Mouse (Mus musculus): ENCODE data around the gene Sdk1.

Gene Sdk1

GRCm38 (mm10) chr5:142001973-142002372 lies 760.7 kb downstream of the Sdk1 start:
- DNase-seq (ENCODE audit: low spot score), result no peak

GRCm38 (mm10) chr5:142010189-142010588 lies 768.9 kb downstream of the Sdk1 start:
- no peak for DNase-seq (ENCODE audit: low spot score)

GRCm38 (mm10) chr5:142017001-142017400 lies 775.7 kb downstream of the Sdk1 start:
- no peak for DNase-seq (ENCODE audit: low spot score)

GRCm38 (mm10) chr5:142022877-142023580 lies 781.7 kb downstream of the Sdk1 start:
- DNase-seq (ENCODE audit: low spot score), result no peak

- no peak for DNase-seq (ENCODE audit: low spot score)
These were observed 783.2 kb downstream of the Sdk1 start for GRCm38 (mm10) chr5:142024448-142024847.

- DNase-seq (ENCODE audit: low spot score), result no peak
These were observed 795.2 kb downstream of the Sdk1 start for GRCm38 (mm10) chr5:142036536-142036935.

GRCm38 (mm10) chr5:142039236-142039635 lies 797.9 kb downstream of the Sdk1 start:
- DNase-seq (ENCODE audit: low spot score), result no peak

- no peak for DNase-seq (ENCODE audit: low spot score)
These were observed 798.7 kb downstream of the Sdk1 start for GRCm38 (mm10) chr5:142039891-142040530.

GRCm38 (mm10) chr5:142041226-142041802 lies 800.0 kb downstream of the Sdk1 start:
- no peak for DNase-seq (ENCODE audit: low spot score)

- peak; percentile 25 for DNase-seq (ENCODE audit: low spot score)
These were observed 820.5 kb downstream of the Sdk1 start for GRCm38 (mm10) chr5:142061781-142062180.

GRCm38 (mm10) chr5:142071322-142071721 lies 830.0 kb downstream of the Sdk1 start:
- no peak for DNase-seq (ENCODE audit: low spot score)

- no peak for DNase-seq (ENCODE audit: low spot score)
These were observed 832.6 kb downstream of the Sdk1 start for GRCm38 (mm10) chr5:142073901-142074300.

- DNase-seq (ENCODE audit: low spot score), result peak; percentile 71
These were observed 833.5 kb downstream of the Sdk1 start for GRCm38 (mm10) chr5:142074561-142075500.

GRCm38 (mm10) chr5:142080661-142081060 lies 839.4 kb downstream of the Sdk1 start:
- DNase-seq (ENCODE audit: low spot score), result no peak

GRCm38 (mm10) chr5:142081076-142081475 lies 839.8 kb downstream of the Sdk1 start:
- DNase-seq (ENCODE audit: low spot score), result no peak

GRCm38 (mm10) chr5:142096377-142096841 lies 855.1 kb downstream of the Sdk1 start:
- no peak for DNase-seq (ENCODE audit: low spot score)

- DNase-seq (ENCODE audit: low spot score), result no peak
These were observed 858.9 kb downstream of the Sdk1 start for GRCm38 (mm10) chr5:142100176-142100575.

- no peak for DNase-seq (ENCODE audit: low spot score)
These were observed 866.1 kb downstream of the Sdk1 start for GRCm38 (mm10) chr5:142107434-142107833.

- DNase-seq (ENCODE audit: low spot score), result no peak
These were observed 870.7 kb downstream of the Sdk1 start for GRCm38 (mm10) chr5:142111989-142112388.

GRCm38 (mm10) chr5:142113210-142114175 lies 872.2 kb downstream of the Sdk1 start:
- no peak for DNase-seq (ENCODE audit: low spot score)

- no peak for DNase-seq (ENCODE audit: low spot score)
These were observed 886.5 kb downstream of the Sdk1 start for GRCm38 (mm10) chr5:142127779-142128178.
